Mouse (Mus musculus): ENCODE results near the gene Arid5b.

The Arid5b gene

GRCm38 (mm10) chr10:68231385-68232182 is 47.0 kb downstream of the Arid5b start:
- DNase-seq, result no peak

DNA sequence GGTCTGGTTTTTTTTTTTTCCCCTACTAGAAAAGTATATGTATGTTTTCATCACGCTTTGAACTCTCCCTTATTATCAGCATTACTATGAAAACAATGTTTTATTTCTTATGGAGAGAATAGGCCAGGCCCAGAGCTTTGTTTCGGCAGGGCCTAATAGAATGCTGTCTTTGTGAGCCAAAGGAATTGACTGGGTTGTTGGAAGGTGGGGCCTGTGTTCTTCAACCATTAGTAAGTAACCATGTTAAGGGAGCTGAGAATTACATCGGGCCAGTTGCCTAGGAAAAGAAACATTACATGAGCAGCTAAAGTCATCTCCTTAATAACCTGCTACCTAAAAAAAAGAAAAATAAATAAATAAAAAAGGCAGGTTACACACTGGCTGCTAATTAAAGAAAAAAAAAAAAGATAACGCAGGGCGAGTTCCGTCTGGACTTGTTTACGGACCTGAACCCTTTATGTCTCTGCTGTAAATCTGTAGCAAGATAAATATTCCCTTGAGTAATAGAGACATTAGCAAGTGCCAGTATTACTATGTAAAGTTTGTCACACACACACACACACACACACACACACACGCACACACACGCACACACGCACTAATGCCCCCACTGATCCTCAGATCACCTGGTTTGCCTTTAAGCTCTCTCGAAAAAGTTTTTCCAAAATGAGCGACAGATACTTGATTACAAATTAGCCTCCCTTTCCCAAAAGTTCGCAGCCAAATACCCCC is 47.7 kb downstream of the Arid5b start:
- DNase-seq, result no peak

- DNase-seq, result no peak
Observed at GRCm38 (mm10) chr10:68229640-68230565, 48.6 kb downstream of the Arid5b start.

GRCm38 (mm10) chr10:68222676-68223075 is 55.9 kb downstream of the Arid5b start:
- no peak for DNase-seq

- no peak for DNase-seq
Observed at GRCm38 (mm10) chr10:68222012-68222411, 56.5 kb downstream of the Arid5b start.

DNA sequence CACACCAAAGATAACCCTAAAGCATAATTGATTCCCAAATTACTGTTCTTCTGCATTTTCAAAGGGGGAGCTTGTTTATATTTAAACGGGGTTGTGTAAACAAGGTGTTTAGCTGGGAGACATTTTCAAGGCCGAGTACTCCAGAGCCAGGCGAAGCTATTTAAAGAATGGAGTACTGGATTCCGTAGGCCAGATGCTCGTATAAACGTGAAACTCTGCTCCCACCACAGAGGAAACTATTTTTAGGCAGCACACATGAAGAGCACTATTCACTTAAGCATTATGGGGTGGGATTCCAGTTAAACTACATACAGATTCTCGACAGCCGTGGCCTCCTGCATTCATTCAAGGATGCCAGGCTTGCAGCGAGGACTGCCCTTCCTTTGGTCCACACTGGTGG is 59.2 kb downstream of the Arid5b start:
- no peak for DNase-seq

- no peak for DNase-seq
Observed at GRCm38 (mm10) chr10:68218678-68219077, 59.9 kb downstream of the Arid5b start.

GRCm38 (mm10) chr10:68214809-68215468 is 63.6 kb downstream of the Arid5b start:
- DNase-seq, result no peak

- no peak for DNase-seq
Observed at GRCm38 (mm10) chr10:68212061-68212915, 66.3 kb downstream of the Arid5b start.

- DNase-seq, result no peak
Observed at GRCm38 (mm10) chr10:68211514-68211913, 67.0 kb downstream of the Arid5b start.

DNA sequence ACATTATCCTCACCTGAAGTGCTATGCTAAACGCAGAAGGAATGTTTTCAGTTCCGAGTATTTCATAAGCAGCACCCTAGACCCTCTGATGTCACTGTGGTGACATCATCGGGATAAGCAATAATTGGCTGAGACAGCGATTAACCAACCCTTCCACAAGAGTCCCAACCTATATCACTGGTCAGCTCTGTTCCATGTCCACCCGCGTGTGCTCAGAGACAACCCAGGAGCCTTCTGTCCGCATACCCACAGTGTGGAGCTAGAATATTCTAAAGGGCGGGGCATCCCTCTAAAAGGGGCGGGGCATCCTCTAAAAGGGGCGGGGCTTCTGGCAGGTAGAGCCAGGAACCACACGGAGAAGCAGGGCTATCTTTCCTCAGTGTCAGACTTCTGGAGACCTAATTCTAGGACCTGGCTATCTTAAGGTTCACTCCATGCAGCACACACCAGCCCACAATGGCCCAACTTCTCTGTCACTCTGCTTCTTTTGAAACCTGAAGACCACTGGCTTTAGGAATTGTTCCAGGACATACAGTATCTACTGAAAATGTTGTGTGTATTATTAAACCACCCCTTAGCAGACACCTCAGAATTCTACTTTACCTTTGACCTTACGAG is 68.4 kb downstream of the Arid5b start:
- no peak for DNase-seq

- DNase-seq, result no peak
Observed at GRCm38 (mm10) chr10:68208670-68209065, 69.9 kb downstream of the Arid5b start.

- peak; percentile 54 for DNase-seq
Observed at GRCm38 (mm10) chr10:68207803-68208669, 70.5 kb downstream of the Arid5b start.

- no peak for DNase-seq
Observed at GRCm38 (mm10) chr10:68204391-68204790, 74.1 kb downstream of the Arid5b start.

DNA sequence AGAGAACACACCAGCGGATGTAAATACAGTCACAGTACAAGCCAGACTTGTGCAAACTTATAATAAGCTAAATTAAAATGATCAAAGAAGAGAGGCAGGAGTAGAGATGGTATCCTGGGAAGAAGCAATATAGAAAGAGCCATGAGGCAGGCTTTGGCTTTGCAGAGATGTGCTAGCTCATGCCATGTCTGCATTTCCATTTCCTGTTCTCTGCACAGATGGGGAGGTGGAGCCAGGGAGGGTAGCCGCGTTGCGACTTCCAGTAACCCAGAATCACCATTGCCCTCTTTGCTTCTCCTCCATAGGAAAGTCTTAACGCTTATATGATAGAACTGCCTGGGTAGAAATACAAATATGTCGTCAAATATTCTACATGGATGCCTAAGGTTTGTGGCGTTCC is 74.7 kb downstream of the Arid5b start:
- DNase-seq, result no peak

GRCm38 (mm10) chr10:68203322-68203721 is 75.2 kb downstream of the Arid5b start:
- no peak for DNase-seq

- no peak for DNase-seq
Observed at GRCm38 (mm10) chr10:68199440-68199839, 79.1 kb downstream of the Arid5b start.

- DNase-seq, result no peak
Observed at GRCm38 (mm10) chr10:68196324-68196723, 82.2 kb downstream of the Arid5b start.

- DNase-seq, result peak; percentile 27
Observed at GRCm38 (mm10) chr10:68193561-68193960, 85.0 kb downstream of the Arid5b start.

DNA sequence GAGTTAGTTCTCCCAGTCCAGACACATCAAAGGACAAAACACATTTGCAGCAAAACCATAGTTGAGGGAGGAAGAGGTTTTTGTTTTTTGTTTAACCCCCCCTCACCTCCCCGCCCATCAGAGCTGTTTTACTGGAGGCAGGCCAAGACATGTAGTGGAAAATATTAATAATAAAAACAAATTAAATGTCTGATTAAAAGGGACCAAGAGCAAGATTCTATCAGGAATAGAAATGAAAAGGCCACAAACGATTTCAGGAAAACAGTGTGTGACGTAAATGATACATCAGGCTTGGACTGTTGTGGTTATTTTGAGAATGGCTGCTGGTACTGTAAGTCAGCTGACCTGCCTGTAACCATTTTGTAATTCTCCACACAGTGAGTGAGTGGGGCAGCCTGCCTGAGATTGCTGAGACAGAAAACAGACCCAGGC is 85.7 kb downstream of the Arid5b start:
- DNase-seq, result peak; percentile 74
